Mouse (Mus musculus) heart, embryonic 14.5 days (tissue): ENCODE results near the gene Anp32b. TPM values are rescaled to one million over a fixed set of nuclear protein-coding genes. Genes with fewer than 3 reads are reported as not detected.

Experiments used
- ATAC-seq: fragments of 200-750 bp; cut with Nextera tagmentation; 2 replicates; pipeline ENCODE4 v1.8.0; 2017; ENCODE audit warnings: low read depth, moderate TSS enrichment; ENCODE audit not compliant: insufficient number of reproducible peaks, insufficient read depth, low FRiP score
- H3K27ac ChIP-seq, 2 experiments: fragments of 200-500 bp in 1 of 2; fragments of 300-500 bp in 1 of 2; sonication (generic) in 1 of 2; replicated peaks in 1 of 2; 2 replicates each; pipeline ENCODE4 v1.5.1; 2012 to 2014; ENCODE audit warnings: low read depth in 2 of 2, low read length in 2 of 2, control low read depth in 1 of 2, mild to moderate bottlenecking in 1 of 2, mixed read lengths in 1 of 2; ENCODE audit not compliant: control insufficient read depth in 1 of 2, insufficient read depth in 1 of 2
- H3K27me3 ChIP-seq: fragments of 300-500 bp; sonication (generic); 2 replicates; pipeline ENCODE4 v1.6.1; 2014; ENCODE audit warnings: mild to moderate bottlenecking, low read length, control low read depth; ENCODE audit not compliant: control insufficient read depth, insufficient read depth
- H3K36me3 ChIP-seq: fragments of 300-500 bp; sonication (generic); 2 replicates; pipeline ENCODE4 v1.6.1; 2014; ENCODE audit warnings: mild to moderate bottlenecking, control low read depth, low read length, mixed read lengths; ENCODE audit not compliant: control insufficient read depth, insufficient read depth
- H3K4me1 ChIP-seq, 2 experiments: fragments of 200-500 bp in 1 of 2; fragments of 300-500 bp in 1 of 2; sonication (generic) in 1 of 2; 2 replicates each; pipeline ENCODE4 v1.6.1; 2012 to 2014; ENCODE audit warnings: low read length in 2 of 2, control low read depth in 1 of 2, mixed read lengths in 1 of 2; ENCODE audit not compliant: control insufficient read depth in 2 of 2, insufficient read depth in 2 of 2
- H3K4me2 ChIP-seq: fragments of 300-500 bp; sonication (generic); 2 replicates; pipeline ENCODE4 v1.6.1; 2014; ENCODE audit warnings: mild to moderate bottlenecking, low read length
- H3K4me3 ChIP-seq, 2 experiments: fragments of 200-500 bp in 1 of 2; fragments of 300-500 bp in 1 of 2; sonication (generic) in 1 of 2; 2 replicates each; pipeline ENCODE4 v1.5.1; 2012 to 2014; ENCODE audit warnings: low read length in 2 of 2, mild to moderate bottlenecking in 2 of 2, control low read depth in 1 of 2, low read depth in 1 of 2, moderate library complexity in 1 of 2; ENCODE audit not compliant: control insufficient read depth in 1 of 2, insufficient read depth in 1 of 2
- H3K9ac ChIP-seq: fragments of 300-500 bp; sonication (generic); 2 replicates; pipeline ENCODE4 v1.6.1; 2014; ENCODE audit warnings: mild to moderate bottlenecking, low read length
- H3K9me3 ChIP-seq: fragments of 300-500 bp; sonication (generic); 2 replicates; pipeline ENCODE4 v1.6.1; 2016; ENCODE audit warnings: low read length, control low read depth; ENCODE audit not compliant: control insufficient read depth
- WGBS: fragments of 180-500 bp; shearing (Covaris S2); extraction: QIAGEN DNeasy Blood & Tissue Kit; methylation state at CpG from one replicate; pipeline ENCODE4 v1.1.7; 2014; 5-methylcytosine and 5-hydroxymethylcytosine counted together
- polyA plus RNA-seq: library from polyadenylated mRNA; unstranded; fragments of >200 nt; fragmentation: Nextera tagmentation; extraction: Ambion mirVana; gene quantifications from 2 replicates; pipeline ENCODE4 v1.2.1, GENCODE M21; 2014

Anp32b gene
- polyA plus RNA-seq, 1 experiment from 2014 or later = 139 TPM

DNA sequence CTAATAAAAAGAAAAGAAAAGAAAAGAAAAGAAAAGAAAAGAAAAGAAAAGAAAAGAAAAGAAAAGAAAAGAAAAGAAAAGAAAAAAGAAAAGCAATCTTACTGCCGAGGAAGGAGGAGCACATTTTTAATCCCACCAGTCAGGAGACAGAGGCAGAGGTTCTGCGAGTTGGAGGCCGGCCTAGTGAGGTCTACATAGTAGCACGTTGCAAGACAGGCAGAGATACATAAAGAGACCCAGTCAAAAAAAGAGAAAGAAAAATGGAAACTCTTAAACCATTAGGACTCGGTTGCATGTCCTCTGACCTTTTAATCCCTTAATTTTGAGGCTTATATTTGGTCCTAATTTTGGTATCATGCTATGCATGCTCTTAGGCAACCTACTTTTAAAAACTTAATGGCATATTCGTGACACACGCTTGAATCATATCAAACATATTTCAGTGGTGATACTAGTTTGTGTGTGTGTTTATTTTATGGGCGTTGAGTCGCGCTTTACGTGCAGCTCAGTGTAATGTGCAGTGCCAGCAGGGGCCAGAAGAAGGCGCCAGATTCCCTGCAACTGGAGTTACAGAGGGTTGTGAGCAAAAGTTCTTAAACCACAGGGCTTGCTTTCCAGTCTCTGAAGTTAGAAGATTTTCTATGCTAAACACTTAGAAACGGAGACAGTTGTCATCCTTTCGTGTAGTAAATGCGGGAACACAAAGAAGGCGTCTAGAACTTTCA is 57.2 kb downstream of the Anp32b start:
- H3K9me3 ChIP-seq = no peaks in the 10 kb centered on the region
- no peak for ATAC-seq
- WGBS = 9% methylated on average over 16 of the region's 16 CpGs

GRCm38 (mm10) chr4:46520491-46520890 is 69.8 kb downstream of the Anp32b start:
- peak; percentile 79 for ATAC-seq
- WGBS = 31% methylated on average over 2 of the region's 2 CpGs
- H3K4me2 ChIP-seq = 0 out of 2 replicates have a peak overlapping the region, but pooled peaks have one; percentile 13

More for the DNA sequence above, 57.2 kb downstream of the Anp32b start:
- Histone ChIP-seq H3K4me1 (peaks cover 2 to 6% of the 10 kb centered on the region in 2 experiments; a peak in 3 of 4 replicates), H3K4me3 (peak overlapping the region; percentile 12 to 68; a peak in 3 of 4 replicates), H3K9ac (peak overlapping the region; percentile 31; the same call in 1 of the 2 replicates), H3K36me3 (peaks cover 20% of the 10 kb centered on the region), H3K27ac (peak overlapping the region in 1 of 2 experiments; percentile 33; a peak in 1 of 4 replicates), H3K4me2 (peak overlapping the region; percentile 99), H3K27me3 (peaks cover 13% of the 10 kb centered on the region)

DNA sequence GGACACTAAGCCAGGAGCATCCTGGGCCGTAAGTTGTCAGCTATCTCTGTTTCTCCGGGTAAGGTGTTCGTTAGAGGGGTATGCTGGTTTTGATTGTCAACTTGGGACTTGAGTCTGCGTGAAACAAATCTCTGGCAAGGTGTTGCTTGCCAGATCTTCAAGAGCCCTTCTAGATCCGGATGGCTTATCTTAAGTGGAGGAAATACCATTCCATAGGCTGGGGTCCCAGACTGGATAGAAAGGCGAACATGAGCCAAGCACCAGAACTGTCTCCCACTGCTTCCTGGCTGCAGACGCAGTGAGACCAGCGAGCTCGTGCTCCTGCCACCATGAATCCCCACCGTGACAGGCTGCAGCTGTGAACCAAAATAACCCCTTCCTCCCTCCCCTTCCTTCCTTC is 70.8 kb downstream of the Anp32b start:
- Histone ChIP-seq H3K27ac (no peak overlapping the region), H3K4me1 (peaks cover 15% of the 10 kb centered on the region in 2 experiments), H3K27me3 (peaks cover 17% of the 10 kb centered on the region), H3K4me3 (no peak overlapping the region), H3K4me2 (no peak overlapping the region), H3K9me3 (0 out of 2 replicates have a peak, but pooled peaks cover 3% of the 10 kb centered on the region), H3K9ac (no peak overlapping the region), H3K36me3 (no peaks in the 10 kb centered on the region)
- no peak for ATAC-seq
- 34% methylated on average over 10 of the region's 10 CpGs for whole genome bisulfite sequencing

More at GRCm38 (mm10) chr4:46520491-46520890, 69.8 kb downstream of the Anp32b start:
- Histone ChIP-seq H3K9me3 (0 out of 2 replicates have a peak, but pooled peaks cover 3% of the 10 kb centered on the region), H3K36me3 (no peaks in the 10 kb centered on the region), H3K27me3 (peaks cover 17% of the 10 kb centered on the region), H3K9ac (no peak overlapping the region), H3K4me1 (peaks cover 15% of the 10 kb centered on the region in 2 experiments), H3K4me3 (no peak overlapping the region), H3K27ac (peak overlapping the region in 1 of 2 experiments; percentile 14; a peak in 1 of 4 replicates)

Other genes starting within 250 kb of the Anp32b start
- gene Foxe1, start 107.3 kb upstream of the Anp32b start, polyA plus RNA-seq = not detected in 2 replicates
- 8.0 and 9.1 TPM in 2 replicates for gene Trmo, start 61.5 kb upstream of the Anp32b start, polyA plus RNA-seq
- gene Hemgn, start 37.4 kb upstream of the Anp32b start, polyA plus RNA-seq = 0.50 and 1.3 TPM in 2 replicates
- gene Nans, start 38.3 kb downstream of the Anp32b start, polyA plus RNA-seq = 48.6 and 50.1 TPM in 2 replicates
- 2.1 and 2.3 TPM in 2 replicates for gene Trim14, start 85.2 kb downstream of the Anp32b start, polyA plus RNA-seq
- gene Coro2a, start 151.3 kb downstream of the Anp32b start, polyA plus RNA-seq = 0.27 and 0.92 TPM in 2 replicates
- gene Tbc1d2, start 199.3 kb downstream of the Anp32b start, polyA plus RNA-seq = 0.26 and 0.46 TPM in 2 replicates